Mouse (Mus musculus) left cerebral cortex, postnatal 10 days (tissue): ENCODE data around the gene Jund. TPM values are rescaled to one million over a fixed set of nuclear protein-coding genes. Genes with fewer than 3 reads are reported as not detected.

Experiments
- DNase-seq, 2 experiments: peaks; one replicate each; pipeline ENCODE4 v3.0.0; 2021 to 2022; ENCODE audit warnings: low spot score in 2 of 2, mixed read lengths in 1 of 2; ENCODE audit errors: extremely low spot score in 1 of 2
- intact Hi-C: fragments of 180-260 bp; cut with DNase I; formaldehyde crosslinking; loops from one replicate; pipeline ENCODE4 v1.15.1; 2025
- total RNA-seq, 2 experiments: library from RNA; stranded (reverse); gene quantifications; 2 replicates each; pipeline ENCODE4 v1.2.3; 2021

Jund gene
- total RNA-seq, 2 experiments from 2014 or later, result 147 to 149 TPM

DNA sequence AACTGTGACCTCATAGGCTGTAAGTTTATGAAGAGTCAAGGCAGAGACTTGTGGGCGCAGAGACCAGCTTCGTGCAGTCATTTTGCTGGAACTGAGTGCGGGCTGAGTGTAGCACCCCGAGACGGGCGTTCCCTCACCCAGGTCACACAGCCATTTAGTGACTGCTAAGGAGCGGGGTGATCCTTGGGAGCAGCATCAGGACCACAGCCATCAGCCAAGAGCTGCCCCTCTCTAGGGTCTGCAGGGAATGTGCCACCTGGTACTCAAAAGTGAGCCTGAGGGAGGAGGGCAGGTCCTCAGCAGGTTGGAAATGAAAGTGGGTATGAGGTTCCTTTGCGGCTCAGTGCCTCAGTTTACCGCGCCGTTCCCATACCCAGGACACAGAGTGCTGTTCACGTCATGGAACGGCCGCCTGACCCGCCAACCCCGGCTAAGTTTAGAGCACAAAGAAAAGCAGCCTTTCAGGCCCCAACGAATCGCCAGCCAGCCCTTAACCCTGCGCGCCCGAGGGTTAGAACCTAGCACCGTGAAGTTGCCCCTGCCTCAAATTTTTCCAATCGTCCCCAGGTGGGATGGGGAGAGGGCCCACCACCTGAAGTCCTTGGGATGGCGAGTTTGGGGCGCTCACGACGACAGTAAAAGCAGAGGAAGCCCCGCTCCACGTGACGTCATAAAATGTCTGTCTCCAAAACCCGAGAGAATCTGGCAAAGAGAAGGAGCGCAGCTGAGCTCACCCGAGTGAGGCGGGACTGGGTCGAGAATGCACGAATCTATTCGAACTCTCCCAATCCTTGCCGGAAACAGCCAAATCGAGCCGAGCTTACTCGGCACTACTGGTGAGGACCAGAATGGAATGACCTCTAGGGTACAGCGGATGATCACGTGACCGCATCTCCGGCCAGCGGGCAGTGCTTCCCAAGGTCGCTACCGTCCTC is 45.2 kb downstream of the Jund start:
- intact Hi-C loops, result no loop called here
- peak in 1 of 2 experiments; percentile 77 for DNase-seq

DNA sequence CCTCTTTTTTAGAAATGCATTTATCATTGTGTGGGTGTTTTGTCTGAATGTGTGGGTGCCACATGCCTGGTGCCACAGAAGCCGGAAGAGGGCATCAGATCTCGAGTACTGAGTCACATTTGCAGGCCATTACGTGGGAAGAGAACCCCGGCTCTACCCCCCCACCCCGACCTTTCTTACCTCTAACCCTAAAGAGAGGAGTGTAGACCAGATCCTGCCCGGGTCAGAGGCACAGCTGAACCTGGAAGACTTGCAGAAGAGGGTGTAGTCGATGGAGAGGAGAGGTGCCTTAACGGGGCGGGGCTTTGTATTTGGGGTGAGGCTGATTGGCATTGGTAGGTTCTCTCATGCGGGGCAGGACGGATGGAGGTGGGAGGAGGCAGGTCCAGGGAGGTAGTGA is 46.1 kb downstream of the Jund start:
- intact Hi-C loops, result no loop called here
- peak in 1 of 2 experiments; percentile 27 for DNase-seq

DNA sequence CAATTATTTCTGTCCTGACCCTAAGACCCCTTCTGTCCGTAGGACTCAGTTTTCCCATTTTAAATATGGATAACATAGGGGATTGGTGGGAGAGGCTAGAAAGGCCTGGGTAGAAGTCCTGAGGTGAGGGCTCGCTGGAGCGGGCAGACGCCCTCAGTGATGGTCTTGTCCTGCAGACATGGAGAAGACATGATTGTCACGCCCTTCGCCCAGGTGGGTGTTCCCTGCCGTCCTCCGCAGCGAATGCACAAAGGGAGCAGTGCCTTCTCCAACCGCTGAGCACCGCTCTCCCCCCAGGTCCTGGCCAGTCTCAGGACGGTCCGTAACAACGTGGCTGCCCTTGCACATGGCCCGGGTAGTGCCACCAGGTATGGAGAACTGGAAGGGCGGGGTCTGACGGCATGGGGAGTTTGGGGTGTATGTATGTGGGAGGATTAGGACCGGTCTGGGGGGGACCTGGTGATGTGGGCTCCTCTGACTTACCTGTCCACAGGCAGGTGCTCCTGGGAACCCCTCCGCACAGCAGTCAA is 47.0 kb downstream of the Jund start:
- intact Hi-C loops, result no loop called here
- peak in 1 of 2 experiments; percentile 23 for DNase-seq

DNA sequence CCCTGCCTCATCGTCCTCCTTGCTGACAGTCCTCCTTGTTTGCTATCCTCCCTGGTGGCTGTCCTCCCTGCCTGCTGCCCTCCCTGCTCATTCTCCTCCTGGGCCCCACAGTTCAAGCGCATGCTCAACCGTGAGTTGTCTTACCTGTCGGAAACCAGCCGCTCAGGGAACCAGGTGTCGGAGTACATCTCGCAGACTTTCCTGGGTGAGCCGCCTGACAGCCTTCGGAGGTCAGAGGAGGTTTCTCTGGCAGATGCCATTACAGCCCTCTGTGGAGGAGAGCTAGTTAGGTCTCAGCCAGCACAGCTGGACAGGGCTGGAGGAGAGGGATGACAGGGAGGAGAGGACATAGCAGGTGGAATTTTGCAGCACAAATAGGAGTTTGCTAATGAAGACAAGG is 47.9 kb downstream of the Jund start:
- DNase-seq, result peak in 1 of 2 experiments; percentile 32
- intact Hi-C loops, result no loop called here

DNA sequence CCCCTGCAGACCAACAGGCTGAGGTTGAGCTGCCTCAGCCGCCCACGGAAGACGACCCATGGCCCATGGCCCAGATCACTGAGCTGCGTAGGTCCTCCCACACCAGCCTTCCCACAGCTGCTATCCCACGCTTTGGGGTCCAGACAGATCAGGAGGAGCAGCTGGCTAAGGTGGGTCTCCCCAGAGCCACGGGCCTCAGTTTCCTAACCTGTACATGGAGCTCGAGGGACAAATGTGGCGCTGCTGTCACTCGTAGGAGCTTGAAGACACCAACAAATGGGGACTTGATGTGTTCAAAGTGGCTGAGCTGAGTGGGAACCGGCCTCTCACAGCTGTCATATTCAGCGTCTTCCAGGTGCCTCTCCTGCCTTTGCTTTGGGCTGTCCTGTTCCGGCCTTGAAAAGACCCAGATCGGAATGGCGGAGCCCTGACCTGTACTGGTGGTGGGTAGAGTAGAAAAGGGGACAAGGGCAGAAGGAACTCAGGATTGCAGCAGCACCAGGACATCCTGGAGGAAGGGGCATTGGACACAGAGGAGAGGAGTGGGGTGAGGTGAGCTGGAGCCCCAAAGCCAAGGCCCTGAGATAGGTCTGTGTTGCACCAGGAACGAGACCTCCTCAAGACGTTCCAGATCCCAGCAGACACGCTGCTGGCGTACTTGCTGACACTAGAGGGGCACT is 48.6 kb downstream of the Jund start:
- peak in 1 of 2 experiments; percentile 26 for DNase-seq
- intact Hi-C loops, result no loop called here

DNA sequence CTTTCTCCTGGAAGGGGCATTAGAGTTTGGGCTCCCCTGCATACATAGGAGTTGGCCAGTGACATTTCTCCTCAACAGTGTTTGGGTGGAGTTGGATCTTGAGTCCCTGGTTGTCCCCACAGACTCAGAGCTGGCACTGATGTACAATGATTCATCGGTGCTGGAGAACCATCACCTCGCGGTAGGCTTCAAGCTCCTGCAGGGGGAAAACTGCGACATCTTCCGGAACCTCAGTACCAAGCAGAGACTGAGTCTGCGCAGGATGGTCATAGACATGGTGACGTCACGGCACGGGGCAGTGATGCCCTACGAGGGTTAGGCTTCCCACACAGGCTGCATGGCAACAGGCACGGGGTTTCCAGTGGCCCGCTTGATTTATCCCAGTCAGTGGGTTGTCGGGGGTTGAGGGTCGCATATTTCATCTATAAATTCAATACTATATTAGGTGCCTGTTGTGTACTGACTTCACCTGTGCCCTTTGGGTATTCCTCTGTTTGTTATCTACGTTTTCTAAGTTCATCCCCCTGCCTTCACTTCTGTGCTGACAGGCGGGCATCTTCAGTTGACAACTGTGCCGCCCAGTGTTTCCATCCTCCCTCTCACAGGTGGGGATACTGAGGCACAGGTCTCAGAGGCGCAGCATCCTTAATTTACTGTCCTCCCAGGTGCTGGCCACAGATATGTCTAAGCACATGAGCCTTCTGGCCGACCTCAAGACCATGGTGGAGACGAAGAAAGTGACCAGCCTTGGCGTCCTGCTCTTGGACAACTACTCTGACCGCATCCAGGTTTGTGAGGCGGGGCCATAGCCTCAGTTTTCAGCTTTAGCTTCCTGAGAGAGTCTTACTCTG is 49.7 kb downstream of the Jund start:
- intact Hi-C loops, result no loop called here
- peak in 1 of 2 experiments; percentile 17 for DNase-seq

DNA sequence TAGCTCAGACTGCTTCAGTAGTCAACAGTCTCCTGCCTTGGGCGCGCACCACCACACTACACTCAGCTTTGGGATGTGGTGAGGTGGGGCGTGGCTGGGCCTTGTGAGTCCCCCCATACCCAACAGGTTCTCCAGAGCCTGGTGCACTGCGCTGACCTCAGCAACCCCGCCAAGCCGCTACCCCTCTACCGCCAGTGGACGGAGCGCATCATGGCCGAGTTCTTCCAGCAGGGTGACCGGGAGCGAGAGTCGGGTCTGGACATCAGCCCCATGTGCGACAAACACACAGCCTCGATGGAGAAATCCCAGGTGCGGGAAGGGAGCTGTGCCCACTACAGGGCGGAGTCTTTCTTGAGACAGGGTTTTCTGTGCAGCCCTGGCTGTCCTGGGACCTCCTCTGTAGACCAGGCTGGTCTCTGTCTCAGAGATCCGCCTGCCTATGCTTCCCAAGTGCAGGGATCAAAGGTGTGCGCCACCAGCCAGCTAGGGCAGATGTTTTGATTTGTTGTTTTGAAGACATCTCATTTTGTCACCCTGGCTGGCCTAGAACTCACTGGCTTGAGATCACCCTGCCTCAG is 50.4 kb downstream of the Jund start:
- intact Hi-C loops, result no loop called here
- peak in 1 of 2 experiments; percentile 33 for DNase-seq

Other genes with a start within 250 kb of the Jund start
- 10 to 100 TPM; 33.1 to 33.8 TPM for gene Klhl26, start 222.0 kb upstream of the Jund start, total RNA-seq
- 100 to 1,000 TPM; 146 to 159 TPM for gene Tmem59l, start 211.6 kb upstream of the Jund start, total RNA-seq
- 1 to 10 TPM; 7.0 to 9.5 TPM for gene Crlf1, start 205.8 kb upstream of the Jund start, total RNA-seq
- 100 to 1,000 TPM in 1 of 2 experiments, 10 to 100 TPM in 1; 95.1 to 106 TPM for gene Rex1bd, start 192.2 kb upstream of the Jund start, total RNA-seq
- gene Uba52, start 188.1 kb upstream of the Jund start, total RNA-seq, result 1,000 to 10,000 TPM in 1 of 2 experiments, 100 to 1,000 TPM in 1; 991 to 1,007 TPM
- 100 to 1,000 TPM; 361 to 375 TPM for gene Fkbp8, start 171.2 kb upstream of the Jund start, total RNA-seq
- gene Kxd1, start 171.0 kb upstream of the Jund start, total RNA-seq, result 10 to 100 TPM; 37.5 to 41.2 TPM
- 10 to 100 TPM; 15.1 to 18.5 TPM for gene Ell, start 159.5 kb upstream of the Jund start, total RNA-seq
- 10 to 100 TPM; 46.6 to 53.2 TPM for gene Isyna1, start 104.6 kb upstream of the Jund start, total RNA-seq
- gene Ssbp4, start 90.1 kb upstream of the Jund start, total RNA-seq, result 100 to 1,000 TPM; 236 to 250 TPM
- 1 to 10 TPM in 1 of 2 experiments, under 1 TPM in 1; 0.94 to 1.1 TPM for gene Lrrc25, start 82.8 kb upstream of the Jund start, total RNA-seq
- not detected for gene Gdf15, start 66.5 kb upstream of the Jund start, total RNA-seq
- 10 to 100 TPM; 11.5 to 15.9 TPM for gene Pgpep1, start 38.6 kb upstream of the Jund start, total RNA-seq
- gene Lsm4, start 25.7 kb upstream of the Jund start, total RNA-seq, result 10 to 100 TPM; 68.2 to 80.4 TPM
- under 1 TPM in 1 of 2 experiments, not detected in 1; 0.19 TPM for gene Iqcn, start 4.5 kb downstream of the Jund start, total RNA-seq
- not detected for gene Gm3336, start 19.6 kb downstream of the Jund start, total RNA-seq
- under 1 TPM; 0.49 to 0.61 TPM for gene Pde4c, start 24.8 kb downstream of the Jund start, total RNA-seq
- gene Rab3a, start 55.7 kb downstream of the Jund start, total RNA-seq, result 100 to 1,000 TPM; 756 to 791 TPM
- gene Mpv17l2, start 62.0 kb downstream of the Jund start, total RNA-seq, result 10 to 100 TPM; 35.8 to 37.1 TPM
- 100 to 1,000 TPM; 173 TPM for gene Pik3r2, start 77.8 kb downstream of the Jund start, total RNA-seq
- gene Mast3, start 106.1 kb downstream of the Jund start, total RNA-seq, result 100 to 1,000 TPM; 115 to 117 TPM
- under 1 TPM; 0.13 to 0.28 TPM for gene Il12rb1, start 109.5 kb downstream of the Jund start, total RNA-seq
- 10 to 100 TPM; 12.9 to 21.2 TPM for gene Arrdc2, start 140.8 kb downstream of the Jund start, total RNA-seq
- gene Kcnn1, start 164.3 kb downstream of the Jund start, total RNA-seq, result 10 to 100 TPM; 27.9 to 33.2 TPM
- 10 to 100 TPM; 88.9 to 93.3 TPM for gene Ccdc124, start 175.0 kb downstream of the Jund start, total RNA-seq
- 1 to 10 TPM; 7.2 to 7.3 TPM for gene Slc5a5, start 193.8 kb downstream of the Jund start, total RNA-seq
- 100 to 1,000 TPM; 690 to 725 TPM for gene Rpl18a, start 198.5 kb downstream of the Jund start, total RNA-seq
- gene Map1s, start 207.0 kb downstream of the Jund start, total RNA-seq, result 10 to 100 TPM; 76.5 to 79.8 TPM